Mouse (Mus musculus) lung, postnatal 0 days (tissue): Measurements from ENCODE around the gene Hs3st1.
A peak's percentile ranks its signal among the peaks of the same experiment; 100 is the strongest.

ENCODE experiments used
- CTCF ChIP-seq: IDR thresholded peaks from 2 replicates; pipeline ENCODE4 v1.5.1; 2016; ENCODE audit warnings: antibody characterized with exemption, mild to moderate bottlenecking
- EP300 ChIP-seq: IDR thresholded peaks from 2 replicates; pipeline ENCODE4 v1.6.1; 2016; ENCODE audit warnings: antibody characterized with exemption, mild to moderate bottlenecking, control low read depth

DNA sequence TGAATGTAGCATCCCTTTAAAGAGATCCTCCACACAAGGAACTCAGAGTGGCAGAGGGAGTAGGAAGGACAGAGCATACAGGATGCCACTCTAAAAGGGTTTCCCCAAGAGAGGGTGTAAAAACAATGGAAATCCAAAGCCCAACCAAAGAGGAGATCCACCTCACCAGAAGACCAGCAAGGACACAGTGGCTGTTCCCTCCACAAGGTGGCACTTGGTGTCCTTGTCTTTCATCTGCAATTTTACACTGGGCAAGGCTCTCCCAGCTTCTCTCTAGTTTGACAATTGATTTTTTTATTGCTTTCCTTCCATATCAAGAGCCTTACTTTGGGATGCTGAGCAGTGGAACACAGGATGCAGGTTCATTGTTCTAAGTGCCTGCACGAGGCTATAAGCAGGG is 122.1 kb downstream of the Hs3st1 start:
- peak; percentile 54 for TF ChIP-seq CTCF
- TF ChIP-seq EP300: no peak
